Mouse (Mus musculus) bone marrow macrophage, adult 2 months (primary cell): ENCODE measurements around the gene Calm2.

Experiments
- CTCF ChIP-seq: IDR thresholded peaks from 2 replicates; pipeline ENCODE4 v1.5.1; 2012; ENCODE audit warnings: low read depth, mild to moderate bottlenecking, low read length, moderate library complexity
- POLR2A ChIP-seq: IDR thresholded peaks from 2 replicates; pipeline ENCODE4 v1.6.1; 2012; ENCODE audit warnings: mild to moderate bottlenecking, low read depth, low read length, borderline replicate concordance

DNA sequence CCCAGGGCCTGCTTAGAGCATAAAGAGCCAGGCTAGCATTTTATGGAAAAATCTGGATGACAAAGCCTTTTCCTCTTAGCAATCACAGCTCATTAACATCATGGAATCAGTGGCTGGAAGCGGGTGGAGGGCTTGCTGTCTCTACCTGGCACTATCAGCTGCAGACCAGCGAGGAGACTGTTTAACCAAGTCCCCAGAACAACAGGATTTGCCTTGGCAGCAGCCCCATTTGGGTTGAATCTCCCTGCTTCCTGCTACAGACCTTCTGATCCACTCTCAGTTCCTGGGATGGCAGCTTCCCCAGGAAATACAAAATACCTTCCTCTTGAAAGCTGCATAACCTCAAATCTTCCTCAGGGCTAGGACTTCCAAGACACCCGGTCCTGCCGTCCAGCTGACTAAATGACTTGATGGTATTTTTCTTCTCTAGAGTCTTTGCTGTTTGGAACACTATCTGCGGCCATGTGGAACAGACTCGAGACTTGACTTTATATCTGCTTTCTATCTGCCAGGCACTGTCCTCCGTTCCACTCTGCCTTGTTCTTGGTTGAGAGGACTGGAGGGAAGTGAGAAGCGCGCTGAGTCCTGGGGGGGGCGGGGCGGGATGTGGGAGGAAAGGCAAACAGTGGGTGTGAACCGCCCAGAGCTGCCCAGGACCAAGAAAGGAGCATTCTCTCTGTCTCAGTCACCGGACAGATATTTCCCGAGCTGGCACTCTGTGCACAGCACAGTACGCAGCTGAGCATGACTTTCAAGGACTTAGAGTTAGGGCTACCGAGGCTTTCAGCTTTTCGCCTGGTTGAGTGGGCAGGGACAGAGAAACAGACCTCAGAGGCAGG, 12.4 kb upstream of the Calm2 start:
- TF ChIP-seq POLR2A (no peak), CTCF (no peak)
